Mouse (Mus musculus) gastrocnemius, postnatal 36 days (tissue): ENCODE measurements around the gene Mycn. TPM values are rescaled to one million over a fixed set of nuclear protein-coding genes. Genes with fewer than 3 reads are reported as not detected.

Experiments
- DNase-seq, 2 experiments: peaks; one replicate each; pipeline ENCODE4 v3.0.0; 2022
- intact Hi-C: fragments of 180-260 bp; cut with DNase I; formaldehyde crosslinking; loops from one replicate; pipeline ENCODE4 v1.15.1; 2025
- total RNA-seq, 2 experiments: library from RNA; stranded (reverse); gene quantifications; 2 replicates each; pipeline ENCODE4 v1.2.3; 2021

The Mycn gene
- total RNA-seq, 2 experiments from 2014 or later = 0.42 to 0.84 TPM

DNA sequence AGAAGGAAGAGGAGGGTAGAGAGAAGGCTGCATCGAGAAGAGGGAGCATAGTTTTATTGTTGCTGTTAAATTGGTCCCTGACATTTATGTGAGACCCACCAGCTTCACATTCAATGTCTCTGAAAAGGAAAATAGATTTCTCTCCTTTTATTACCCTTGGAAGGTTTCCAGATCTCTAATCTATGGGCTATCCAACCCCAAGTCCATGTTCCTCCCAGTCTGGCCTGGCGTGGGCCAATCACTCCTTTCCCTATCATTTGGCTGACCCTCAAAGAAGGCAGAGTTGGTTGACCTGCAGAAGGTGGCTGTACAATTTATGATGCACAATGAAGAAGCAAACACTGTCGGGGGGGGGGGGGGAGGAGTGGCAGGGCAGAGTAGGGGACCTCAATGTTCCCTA, 13.5 kb downstream of the Mycn start:
- intact Hi-C loops = no loop called here
- no peak for DNase-seq

DNA sequence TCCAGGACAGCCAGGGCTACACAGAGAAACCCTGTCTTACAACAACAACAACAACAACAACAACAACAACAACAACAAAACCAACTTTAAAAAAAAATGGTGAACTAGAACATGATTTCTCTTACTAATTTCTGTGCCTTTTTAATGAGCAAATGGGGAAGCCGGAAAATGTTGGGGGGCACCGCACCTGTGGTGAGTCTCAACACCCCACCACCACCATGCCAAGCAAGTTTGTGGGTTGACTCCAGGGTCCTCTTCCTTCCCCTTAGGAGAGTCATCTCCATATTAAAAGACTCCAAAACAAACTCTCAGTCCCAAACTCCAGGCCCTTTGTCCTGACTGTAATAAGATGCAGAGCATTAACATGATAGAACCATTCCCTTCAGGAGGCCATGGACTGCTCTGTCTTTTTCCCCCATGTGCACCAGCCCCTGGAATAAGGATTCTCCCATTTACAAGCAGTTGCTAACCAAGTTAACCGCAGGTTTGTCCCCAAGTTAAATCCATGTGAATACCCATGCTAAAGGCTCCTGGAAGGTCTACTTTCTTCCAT, 14.7 kb downstream of the Mycn start:
- DNase-seq = no peak
- intact Hi-C loops = no loop called here

DNA sequence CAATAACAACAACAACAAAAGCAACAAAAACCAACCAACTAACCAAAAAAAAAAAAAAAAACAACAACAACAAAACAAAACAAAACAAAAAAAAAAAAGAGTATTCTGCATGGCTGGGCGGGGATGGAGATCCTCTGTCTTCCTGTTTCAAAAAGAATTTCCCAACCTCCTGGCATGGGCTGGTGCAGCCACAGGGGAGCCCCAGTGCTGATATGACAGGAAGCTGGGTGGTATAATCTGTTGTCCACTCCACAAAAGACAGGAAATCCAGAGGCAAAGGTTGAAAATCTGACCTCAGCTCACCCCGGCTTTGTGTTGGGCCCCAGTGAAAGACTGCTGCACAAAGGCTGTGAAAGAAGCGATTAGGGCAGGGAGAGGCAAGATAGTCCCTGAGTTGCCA, 17.3 kb downstream of the Mycn start:
- intact Hi-C loops = no loop called here
- no peak for DNase-seq

DNA sequence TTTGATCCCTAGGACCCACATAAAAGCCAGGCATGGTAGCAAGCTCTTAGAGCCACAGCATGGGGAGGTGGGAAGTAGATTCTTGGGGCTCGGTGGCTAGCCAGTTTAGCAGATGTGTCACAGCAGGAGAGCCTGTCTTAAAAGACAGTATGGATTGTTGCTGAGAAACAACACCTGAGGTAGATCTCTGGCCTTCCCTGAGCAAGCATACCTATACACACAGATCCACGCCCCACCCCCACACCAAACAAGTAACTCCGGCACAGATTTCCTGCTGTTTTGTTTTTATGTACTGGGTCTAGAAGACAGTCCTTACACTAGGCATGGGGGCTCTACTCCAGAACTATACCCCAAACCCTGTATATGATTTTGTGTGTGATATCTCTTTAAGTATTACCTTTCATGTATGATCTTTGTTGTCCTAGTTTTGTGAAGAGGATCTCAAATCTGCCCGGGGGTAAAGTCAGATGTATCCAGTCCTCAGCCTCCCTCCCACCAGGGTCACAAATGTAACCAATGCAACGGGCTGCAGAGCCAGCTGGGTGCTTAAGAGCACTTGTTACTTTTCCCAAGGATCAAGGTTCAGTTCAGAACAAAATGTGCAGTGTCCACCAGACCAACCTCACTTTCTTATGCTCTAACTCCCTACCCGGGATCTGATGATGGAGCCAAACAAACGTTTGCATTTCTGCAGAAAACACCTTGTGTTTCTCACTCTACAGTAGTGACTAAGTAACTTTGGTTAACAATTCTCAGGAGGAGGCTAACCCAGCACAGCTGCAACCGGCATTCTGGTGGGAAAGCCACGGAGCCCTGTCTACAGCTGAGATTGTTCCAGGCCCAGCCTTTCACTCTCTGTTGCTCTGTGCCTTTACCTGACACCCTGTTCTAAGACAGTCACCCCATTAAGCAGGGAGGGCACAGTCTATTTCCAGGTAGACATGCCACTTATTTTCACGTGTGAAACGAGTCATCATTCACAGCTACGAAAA, 21.3 kb downstream of the Mycn start:
- DNase-seq = no peak
- intact Hi-C loops = no loop called here

DNA sequence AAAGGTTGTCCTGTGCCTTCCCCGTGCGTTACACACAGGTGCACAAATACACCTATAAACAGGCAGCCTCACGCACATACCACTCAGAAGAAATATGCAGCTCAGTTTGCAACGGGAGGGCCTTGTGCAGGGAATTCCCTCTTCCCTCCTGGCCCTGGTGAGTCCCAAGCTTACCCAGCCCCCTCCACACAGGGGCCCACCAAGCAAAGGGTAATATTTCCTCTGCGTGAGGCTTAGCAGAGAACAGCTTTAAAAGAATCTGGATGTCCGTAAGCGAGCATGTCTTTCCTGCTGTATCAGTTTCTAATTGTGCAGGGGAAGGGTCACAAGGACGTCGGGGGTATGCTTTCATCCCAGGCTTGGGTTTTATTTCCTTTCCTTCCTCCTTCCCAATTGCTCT, 25.4 kb downstream of the Mycn start:
- intact Hi-C loops = no loop called here

DNA sequence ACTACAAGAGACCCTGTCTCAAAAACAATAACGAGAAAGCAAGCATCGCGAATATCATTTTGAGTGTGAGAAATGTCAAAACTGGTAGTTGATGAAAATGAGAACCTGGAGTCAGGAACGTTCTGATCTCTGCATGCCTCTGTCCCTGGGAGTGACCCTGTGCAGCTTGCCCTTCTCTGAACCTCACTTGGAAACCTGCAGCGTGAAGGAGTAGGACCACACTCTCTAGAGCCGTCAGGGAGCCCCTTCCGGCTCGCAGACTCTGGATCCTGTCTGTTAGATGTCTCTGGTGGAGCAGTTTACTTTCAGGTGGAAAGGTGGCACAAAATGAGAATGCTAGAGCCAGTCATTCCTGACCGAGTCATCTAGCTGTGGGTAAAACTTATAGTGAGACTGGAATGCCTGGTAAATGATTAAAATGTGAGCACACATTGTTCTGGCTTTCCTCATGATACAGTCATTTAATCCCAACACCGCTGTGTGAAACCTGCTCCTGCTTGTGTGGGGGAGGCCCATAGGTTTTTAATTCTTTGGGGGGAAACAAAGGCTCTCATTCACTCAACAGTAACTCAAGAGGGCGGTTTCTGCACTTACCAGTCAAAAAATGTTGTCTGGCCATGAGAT, 31.2 kb downstream of the Mycn start:
- no peak for DNase-seq
- intact Hi-C loops = no loop called here

More for the DNA sequence above, 25.4 kb downstream of the Mycn start:
- DNase-seq = no peak

DNA sequence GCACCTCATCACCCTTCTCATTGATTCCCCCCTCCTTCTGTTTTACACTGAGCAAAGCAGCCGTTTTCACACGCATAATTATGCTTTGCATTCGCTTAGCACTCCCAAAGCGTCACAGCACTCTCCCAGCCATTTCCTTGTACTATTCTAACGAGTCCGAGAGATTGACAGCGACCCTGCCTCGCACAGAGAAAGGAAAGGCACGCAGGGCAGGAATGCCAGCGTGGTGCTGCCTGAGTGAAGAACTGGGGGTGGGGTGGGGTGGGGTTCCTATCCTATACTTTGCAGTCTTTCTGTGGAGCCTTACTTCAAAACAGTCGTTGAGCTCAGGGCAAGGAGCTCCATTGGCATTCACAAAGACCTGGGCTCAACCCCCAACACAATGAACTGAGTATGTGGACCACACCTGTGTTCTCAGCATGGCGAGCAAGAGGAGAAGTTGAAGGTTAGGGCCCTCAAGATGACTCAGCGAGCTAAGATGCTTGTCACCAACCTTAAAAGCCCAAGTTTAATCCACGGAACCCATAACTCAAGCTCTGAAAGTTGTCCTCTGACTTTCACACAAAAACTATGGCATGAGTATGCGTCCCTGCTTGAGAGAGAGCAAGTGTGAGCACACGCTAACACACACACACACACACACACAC, 32.0 kb downstream of the Mycn start:
- no peak for DNase-seq
- intact Hi-C loops = no loop called here

DNA sequence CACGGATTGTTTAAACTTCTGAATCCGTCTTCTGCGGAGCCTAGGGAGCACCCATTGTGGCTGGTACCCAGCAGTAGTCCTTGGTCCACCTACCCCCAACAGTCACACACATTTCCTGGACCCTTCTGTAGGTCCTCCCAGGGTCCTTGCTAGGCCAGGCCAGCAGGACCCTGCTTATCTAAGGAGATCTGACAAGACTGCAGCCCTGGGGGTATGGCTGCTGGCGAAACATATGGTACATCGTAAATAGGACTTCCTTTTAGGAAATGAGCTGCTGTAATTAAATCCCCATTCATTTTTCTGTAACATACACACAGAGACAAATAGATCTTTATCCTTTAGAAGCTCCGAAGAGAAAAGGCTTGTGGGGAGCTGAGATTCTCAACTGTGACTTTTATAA, 34.9 kb downstream of the Mycn start:
- intact Hi-C loops = no loop called here
- no peak for DNase-seq

DNA sequence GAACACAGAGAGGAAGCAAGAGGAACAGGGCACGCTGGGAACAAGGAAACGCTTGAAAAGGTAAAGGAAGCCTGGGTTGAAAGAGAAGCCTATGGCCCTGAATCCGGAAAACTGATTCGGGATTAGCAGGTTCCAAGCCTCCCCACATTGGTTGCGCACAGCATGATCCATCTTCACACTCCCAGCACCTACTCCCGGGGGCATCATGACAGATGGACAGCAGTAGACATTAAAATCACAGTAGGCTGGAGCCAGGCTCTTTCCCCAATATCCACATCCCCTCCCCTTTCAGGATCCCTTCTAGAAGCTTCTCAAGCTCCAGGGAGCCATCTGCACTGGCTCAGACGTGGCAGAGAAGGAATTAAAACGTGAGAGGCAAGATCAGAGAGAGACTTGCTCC, 35.4 kb downstream of the Mycn start:
- DNase-seq = no peak
- intact Hi-C loops = no loop called here

DNA sequence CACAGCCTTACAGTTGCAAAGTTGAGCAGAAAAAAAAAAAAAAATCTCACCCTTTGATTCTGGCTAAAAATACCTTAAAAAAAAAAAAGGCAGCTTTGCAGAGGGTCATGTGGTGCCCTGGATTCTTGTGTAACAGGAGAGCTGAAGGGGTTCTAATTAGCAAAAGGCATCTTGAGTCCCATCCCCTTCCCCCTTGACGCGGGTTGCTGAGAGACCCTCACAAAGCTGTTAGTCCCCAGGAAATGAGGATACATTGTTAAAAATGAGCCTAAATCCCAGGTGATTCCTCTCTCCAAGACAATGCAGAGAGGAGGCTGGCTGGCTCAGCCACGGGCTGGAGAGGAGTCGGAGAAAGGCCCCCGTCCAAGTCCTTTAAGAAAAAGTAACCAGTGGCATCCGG, 36.6 kb downstream of the Mycn start:
- intact Hi-C loops = loop anchor here (2.0 kb wide), 1 partner anchor 32 kb away; no protein-coding TSS in a partner anchor
- no peak for DNase-seq

DNA sequence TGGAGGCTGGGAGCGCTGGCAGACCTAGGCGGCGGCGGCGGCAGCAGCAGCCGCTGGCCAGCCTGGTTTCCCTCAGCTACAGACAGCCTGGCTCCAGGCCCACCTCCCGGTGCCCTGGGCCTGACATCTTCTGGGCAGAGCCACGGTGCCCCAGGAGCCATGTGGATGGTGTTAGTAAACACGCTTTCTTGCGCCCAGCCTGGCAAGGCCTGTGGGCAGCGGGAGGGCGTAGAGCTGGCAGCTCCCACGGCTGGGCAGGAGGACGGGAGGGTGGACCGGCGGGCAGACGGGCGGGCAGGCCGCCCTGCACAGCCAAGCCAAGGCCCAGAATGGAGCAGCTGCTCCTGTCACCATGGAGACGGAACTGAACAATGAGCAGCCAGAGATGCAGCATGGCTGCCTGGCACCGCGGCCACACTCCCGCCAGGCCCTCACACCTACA, 37.2 kb downstream of the Mycn start:
- peak; percentile 67 to 83 for DNase-seq
- intact Hi-C loops = loop anchor here (2.0 kb wide), 1 partner anchor 32 kb away; no protein-coding TSS in a partner anchor

DNA sequence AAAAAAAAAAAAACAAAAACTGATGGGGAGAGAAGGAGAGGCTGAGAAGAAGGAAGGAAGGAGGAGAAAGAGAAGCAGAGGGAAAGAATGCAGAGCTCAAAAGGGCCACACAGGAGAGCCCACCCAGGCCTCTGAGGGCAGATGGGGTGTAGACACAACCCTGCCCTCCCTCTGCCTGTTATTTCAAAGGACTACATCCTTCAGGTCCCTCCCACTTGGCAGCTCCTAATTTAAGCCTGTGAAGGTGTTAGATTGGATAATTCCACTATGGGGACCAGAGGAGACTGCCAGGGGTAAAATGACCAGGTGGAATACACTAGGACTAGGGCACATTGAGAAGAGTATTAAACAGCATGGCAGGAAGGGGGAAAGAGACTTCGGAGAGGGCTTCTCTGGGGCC, 37.6 kb downstream of the Mycn start:
- DNase-seq = no peak
- intact Hi-C loops = loop anchor here (2.0 kb wide), 1 partner anchor 33 kb away; no protein-coding TSS in a partner anchor

DNA sequence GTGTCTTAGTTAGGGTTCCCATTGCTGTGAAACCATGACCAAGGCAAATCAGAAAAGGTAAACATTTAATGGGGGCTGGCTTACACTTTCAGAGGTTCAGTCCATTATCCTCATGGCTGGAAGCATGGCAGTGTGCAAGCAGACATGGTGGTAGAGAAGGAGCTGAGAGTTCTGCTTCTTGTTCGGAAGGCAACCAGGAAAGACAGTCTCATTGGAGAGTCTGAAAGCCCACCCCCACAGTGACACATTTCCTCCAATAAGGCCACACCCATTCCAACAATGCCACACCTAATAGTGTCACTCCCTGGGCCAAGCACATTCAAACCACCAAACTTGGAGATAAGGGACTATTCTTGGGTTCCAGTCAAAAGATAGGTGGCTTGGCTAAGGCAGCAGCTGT, 39.3 kb downstream of the Mycn start:
- DNase-seq = no peak
- intact Hi-C loops = no loop called here

DNA sequence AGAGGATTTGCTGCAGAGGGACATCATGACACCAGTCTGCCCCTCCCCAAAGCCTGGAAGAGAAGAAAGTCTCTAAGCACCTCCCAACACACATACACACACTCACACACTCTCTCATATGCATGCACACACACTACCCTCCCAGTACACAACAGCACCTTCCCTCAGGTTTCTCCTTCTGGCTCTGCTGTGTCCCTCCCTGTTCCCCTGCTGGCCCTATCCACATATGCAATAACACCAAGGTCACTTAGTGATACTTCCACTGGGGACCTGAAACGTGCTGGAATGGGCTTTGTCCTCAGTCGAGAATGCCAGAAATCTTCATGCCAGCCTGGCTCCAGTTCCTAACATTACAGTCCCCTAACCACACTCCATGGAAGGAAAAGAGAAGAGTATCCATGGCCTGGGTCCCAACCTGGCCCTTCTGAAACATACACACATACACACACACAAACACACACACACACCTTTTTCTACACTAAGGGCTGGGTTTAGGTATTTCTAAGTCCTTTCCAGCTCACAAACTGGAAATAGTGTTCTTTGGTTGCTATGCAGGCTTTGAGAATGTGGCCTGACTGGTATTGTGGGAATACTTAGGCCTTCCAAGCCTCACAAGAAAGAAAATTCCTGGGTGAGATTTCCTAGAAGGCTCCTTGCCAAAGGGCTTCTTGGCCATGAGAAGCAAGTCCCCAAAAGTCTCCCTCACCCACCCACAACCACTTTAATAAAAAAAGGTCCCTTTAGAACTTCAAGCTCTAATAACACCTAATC, 43.2 kb downstream of the Mycn start:
- intact Hi-C loops = no loop called here
- no peak for DNase-seq

DNA sequence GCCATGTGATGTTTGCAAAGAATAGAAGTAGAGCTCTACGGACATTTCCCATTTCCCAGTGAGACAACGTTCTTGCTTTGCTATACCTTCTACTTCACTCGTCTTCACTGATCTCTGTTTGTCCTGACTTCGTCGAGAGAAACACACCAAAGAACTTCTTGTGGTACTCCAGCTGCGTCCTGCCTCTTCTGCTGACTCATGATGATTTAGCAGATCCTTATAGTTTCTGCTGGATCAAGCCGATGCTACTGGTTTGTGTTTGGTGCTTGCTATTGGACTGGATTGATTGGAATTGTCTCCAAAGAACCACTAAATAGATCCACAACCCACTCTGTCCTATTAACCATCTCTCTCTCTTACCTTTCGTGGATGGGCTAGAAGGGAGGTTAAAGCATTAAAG, 47.7 kb downstream of the Mycn start:
- DNase-seq = no peak
- intact Hi-C loops = no loop called here

DNA sequence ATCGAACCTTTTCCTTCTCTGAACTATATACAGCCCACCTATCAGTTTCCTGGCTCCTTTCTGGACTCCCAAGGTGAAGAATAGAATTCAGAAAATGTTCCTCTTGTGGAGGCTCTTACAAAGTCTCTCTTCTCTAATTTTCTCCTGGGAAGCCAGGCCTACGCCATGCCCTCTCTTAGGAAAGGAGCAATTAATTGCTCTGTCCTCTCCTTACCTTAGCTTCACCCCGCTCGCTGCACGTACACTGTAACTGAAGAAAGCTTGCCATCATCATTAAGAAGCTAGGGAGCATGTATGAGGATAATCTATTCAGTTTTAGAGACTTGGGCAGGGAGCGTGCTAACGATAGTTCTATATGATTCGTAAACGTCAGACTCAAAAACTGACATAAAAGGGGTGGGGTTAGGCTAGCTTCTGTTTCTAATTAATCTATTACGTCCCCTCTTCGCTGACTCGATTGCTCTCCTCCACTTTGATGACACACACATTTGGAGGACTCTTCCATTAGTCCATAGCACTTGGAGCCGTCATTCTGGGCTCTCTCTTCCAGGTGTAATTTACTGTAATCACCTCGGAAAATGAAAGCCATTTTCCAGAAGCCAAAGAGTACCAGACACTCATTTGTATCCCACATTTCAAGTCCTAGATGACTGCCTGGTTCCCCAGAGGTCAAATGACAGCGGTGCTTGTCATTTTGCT, 55.4 kb downstream of the Mycn start:
- intact Hi-C loops = no loop called here
- no peak for DNase-seq
